Mouse (Mus musculus): ENCODE data around the gene Ankrd6. TPM values are rescaled to one million over a fixed set of nuclear protein-coding genes. Genes with fewer than 3 reads are reported as not detected.

Gene Ankrd6
- total and polyA plus RNA-seq, 3 experiments, result 1.3 to 2.1 (median 1.6) TPM

- Histone ChIP-seq H3K27ac (ENCODE audit: insufficient read depth, low read depth) (no peak overlapping the region), H3K9ac (ENCODE audit: insufficient read depth, low read depth) (no peak overlapping the region), H3K79me2 (replicated peaks; ENCODE audit: control insufficient read depth, extremely low read depth, insufficient read depth, poor library complexity, severe bottlenecking) (no peaks in the 10 kb centered on the region), H3K4me3 (replicated peaks in 1 of 3; ENCODE audit: low read depth in 2 of 3, low read length in 2 of 3, poor library complexity in 1 of 3) (no peak overlapping the region), H3K36me3 (replicated peaks in 1 of 2; ENCODE audit: control insufficient read depth in 1 of 2, insufficient read depth in 1 of 2, low read length in 1 of 2) (no peaks in the 10 kb centered on the region), H3K4me2 (ENCODE audit: insufficient read depth, low read depth, poor library complexity, severe bottlenecking) (no peak overlapping the region), H3K27me3 (replicated peaks) (no peaks in the 10 kb centered on the region), H3K9me3 (replicated peaks; ENCODE audit: low read length) (no peaks in the 10 kb centered on the region), H3K4me1 (ENCODE audit: control insufficient read depth in 1 of 2, insufficient read depth in 2 of 2) (no peaks in the 10 kb centered on the region)
- DNase-seq (ENCODE audit: extremely low read depth), result no peak
- dilution Hi-C loops (cut with MboI; ENCODE audit: extremely low pct_ligation_motif_present, extremely low pct_unique_long_range_greater_than_20kb, low sequenced_read_pairs), result no loop called here
- in situ Hi-C loops (cut with MboI; ENCODE audit: low pct_ligation_motif_present, low pct_unique_long_range_greater_than_20kb, low sequenced_read_pairs), result no loop called here
- TF ChIP-seq MAFK (IDR thresholded peaks at IDR 0.05; ENCODE audit: insufficient replicate concordance, low read length) (no peak), IRF4 (IDR thresholded peaks at IDR 0.05; ENCODE audit: low read depth, low read length) (no peak), CTCF (conservative IDR thresholded peaks at IDR 0.05 in 1 of 2, IDR thresholded peaks at IDR 0.05 in 1 of 2; ENCODE audit: low read depth in 2 of 2, low read length in 2 of 2) (no peak), ELF1 (IDR thresholded peaks at IDR 0.05; ENCODE audit: low read depth, low read length) (no peak), UBTF (IDR thresholded peaks at IDR 0.05; ENCODE audit: low read depth, low read length) (no peak), KAT2A (IDR thresholded peaks at IDR 0.05; ENCODE audit: insufficient replicate concordance, low read length) (no peak), E2F4 (IDR thresholded peaks at IDR 0.05; ENCODE audit: insufficient replicate concordance, low read depth, low read length) (no peak), NELFE (IDR thresholded peaks at IDR 0.05; ENCODE audit: low read depth, low read length) (no peak), USF2 (conservative IDR thresholded peaks at IDR 0.05; ENCODE audit: low read depth, low read length) (no peak)
Measured at GRCm38 (mm10) chr4:32863447-32864130, 87.1 kb downstream of the Ankrd6 start.

GRCm38 (mm10) chr4:32862751-32863446 is 87.7 kb downstream of the Ankrd6 start:
- Histone ChIP-seq H3K9ac (ENCODE audit: insufficient read depth, low read depth) (no peak overlapping the region), H3K27ac (ENCODE audit: insufficient read depth, low read depth) (no peak overlapping the region), H3K4me2 (ENCODE audit: insufficient read depth, low read depth, poor library complexity, severe bottlenecking) (no peak overlapping the region), H3K27me3 (replicated peaks) (no peaks in the 10 kb centered on the region), H3K79me2 (replicated peaks; ENCODE audit: control insufficient read depth, extremely low read depth, insufficient read depth, poor library complexity, severe bottlenecking) (no peaks in the 10 kb centered on the region), H3K36me3 (replicated peaks in 1 of 2; ENCODE audit: control insufficient read depth in 1 of 2, insufficient read depth in 1 of 2, low read length in 1 of 2) (no peaks in the 10 kb centered on the region), H3K4me3 (replicated peaks in 1 of 3; ENCODE audit: low read depth in 2 of 3, low read length in 2 of 3, poor library complexity in 1 of 3) (no peak overlapping the region), H3K4me1 (ENCODE audit: control insufficient read depth in 1 of 2, insufficient read depth in 2 of 2) (no peaks in the 10 kb centered on the region), H3K9me3 (replicated peaks; ENCODE audit: low read length) (no peaks in the 10 kb centered on the region)
- in situ Hi-C loops (cut with MboI; ENCODE audit: low pct_ligation_motif_present, low pct_unique_long_range_greater_than_20kb, low sequenced_read_pairs) (no loop called here), dilution Hi-C loops (cut with MboI; ENCODE audit: extremely low pct_ligation_motif_present, extremely low pct_unique_long_range_greater_than_20kb, low sequenced_read_pairs) (no loop called here)
- TF ChIP-seq NRF1 (IDR thresholded peaks at IDR 0.05; ENCODE audit: low read depth, low read length) (no peak), MXI1 (IDR thresholded peaks at IDR 0.05; ENCODE audit: low read depth, low read length) (no peak), ZC3H11A (IDR thresholded peaks at IDR 0.05; ENCODE audit: low read depth, low read length) (no peak), EP300 (IDR thresholded peaks at IDR 0.05; ENCODE audit: low read length) (no peak), CHD1 (IDR thresholded peaks at IDR 0.05; ENCODE audit: low read depth, low read length) (no peak), ZKSCAN1 (IDR thresholded peaks at IDR 0.05; ENCODE audit: borderline replicate concordance, low read depth, low read length) (no peak), KAT2A (IDR thresholded peaks at IDR 0.05; ENCODE audit: insufficient replicate concordance, low read length) (no peak), TCF12 (IDR thresholded peaks at IDR 0.05; ENCODE audit: low read depth, low read length) (no peak), GABPA (IDR thresholded peaks at IDR 0.05; ENCODE audit: insufficient replicate concordance, low read depth, low read length) (no peak), PAX5 (IDR thresholded peaks at IDR 0.05; ENCODE audit: low read length) (no peak), CTCF (conservative IDR thresholded peaks at IDR 0.05 in 1 of 2, IDR thresholded peaks at IDR 0.05 in 1 of 2; ENCODE audit: low read depth in 2 of 2, low read length in 2 of 2) (no peak), JUND (conservative IDR thresholded peaks at IDR 0.05; ENCODE audit: low read depth, low read length) (no peak), MAZ (IDR thresholded peaks at IDR 0.05; ENCODE audit: low read depth, low read length) (no peak), POLR2A (IDR thresholded peaks at IDR 0.05; ENCODE audit: low read depth, low read length) (no peak)
- DNase-seq (ENCODE audit: extremely low read depth), result no peak
